Mouse (Mus musculus): ENCODE results near the gene Nupl1.

DNA sequence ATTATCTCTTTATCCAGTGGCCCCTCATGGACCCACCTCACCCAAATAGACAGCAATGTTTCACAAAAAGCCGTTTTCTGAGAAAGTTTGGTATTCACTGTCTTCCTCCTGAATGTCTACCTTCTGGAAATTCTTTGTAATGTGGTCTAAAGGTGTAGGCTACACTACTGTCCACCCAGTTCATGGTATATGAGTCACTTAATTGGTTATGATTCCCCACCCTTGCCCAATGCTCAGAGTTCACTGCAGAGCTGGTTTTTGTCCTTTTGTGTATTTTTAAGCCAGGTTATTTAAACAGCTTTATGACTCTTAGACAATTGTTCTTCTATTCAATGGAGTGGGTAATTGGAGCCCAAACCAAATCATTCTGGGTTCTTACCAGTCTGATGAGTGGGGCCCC, 35.1 kb downstream of the Nupl1 start:
- TF ChIP-seq CTCF (IDR thresholded peaks at IDR 0.05; ENCODE audit: low read depth) (no peak), EP300 (IDR thresholded peaks at IDR 0.05; ENCODE audit: low read depth) (no peak)

Measured in liver, embryonic 14.5 days (tissue).